Mouse (Mus musculus): ENCODE data around the gene Maf. TPM values are rescaled to one million over a fixed set of nuclear protein-coding genes. Genes with fewer than 3 reads are reported as not detected.

Maf gene
- polyA plus RNA-seq, 1 experiment from 2014 or later: 283 TPM

- peaks cover 27% of the 10 kb centered on the region; the same call in 1 of the 2 replicates for H3K79me2 ChIP-seq (ENCODE audit: inconsistent target)
- 91% methylated on average over 7 of the region's 7 CpGs for WGBS (ENCODE audit: missing documents)
- H3K27ac ChIP-seq: no peak overlapping the region
- H3K4me3 ChIP-seq (ENCODE audit: inconsistent target): no peak overlapping the region
- peaks cover 29% of the 10 kb centered on the region for H3K36me3 ChIP-seq (ENCODE audit: inconsistent target)
Measured at GRCm38 (mm10) chr8:115683309-115683708, 24.3 kb downstream of the Maf start.

GRCm38 (mm10) chr8:115679539-115679938 is 28.1 kb downstream of the Maf start:
- no peak overlapping the region for H3K4me3 ChIP-seq (ENCODE audit: inconsistent target)
- peaks cover 14% of the 10 kb centered on the region for H3K36me3 ChIP-seq (ENCODE audit: inconsistent target)
- 90% methylated on average over 4 of the region's 7 CpGs for whole genome bisulfite sequencing (ENCODE audit: missing documents)
- H3K27ac ChIP-seq: no peak overlapping the region
- H3K79me2 ChIP-seq (ENCODE audit: inconsistent target): no peaks in the 10 kb centered on the region

GRCm38 (mm10) chr8:115664866-115665265 is 42.7 kb downstream of the Maf start:
- Histone ChIP-seq H3K36me3 (ENCODE audit: inconsistent target) (no peaks in the 10 kb centered on the region), H3K4me3 (ENCODE audit: inconsistent target) (no peak overlapping the region), H3K79me2 (ENCODE audit: inconsistent target) (no peaks in the 10 kb centered on the region), H3K27ac (no peak overlapping the region)
- 100% methylated on average over 2 of the region's 2 CpGs for WGBS (ENCODE audit: missing documents)

GRCm38 (mm10) chr8:115650110-115650521 is 57.5 kb downstream of the Maf start:
- no peaks in the 10 kb centered on the region for H3K79me2 ChIP-seq (ENCODE audit: inconsistent target)
- peak overlapping the region; percentile 98 for H3K27ac ChIP-seq
- H3K4me3 ChIP-seq (ENCODE audit: inconsistent target): no peak overlapping the region
- H3K36me3 ChIP-seq (ENCODE audit: inconsistent target): no peaks in the 10 kb centered on the region
- WGBS (ENCODE audit: missing documents): 10% methylated on average over 3 of the region's 3 CpGs

- Histone ChIP-seq H3K79me2 (ENCODE audit: inconsistent target) (no peaks in the 10 kb centered on the region), H3K36me3 (ENCODE audit: inconsistent target) (no peaks in the 10 kb centered on the region), H3K4me3 (ENCODE audit: inconsistent target) (no peak overlapping the region), H3K27ac (no peak overlapping the region)
- 100% methylated on average over 1 of the region's 1 CpGs for WGBS (ENCODE audit: missing documents)
Measured at GRCm38 (mm10) chr8:115645139-115645538, 62.5 kb downstream of the Maf start.

- no peak overlapping the region for H3K4me3 ChIP-seq (ENCODE audit: inconsistent target)
- 99% methylated on average over 5 of the region's 5 CpGs for WGBS (ENCODE audit: missing documents)
- H3K36me3 ChIP-seq (ENCODE audit: inconsistent target): no peaks in the 10 kb centered on the region
- H3K27ac ChIP-seq: no peak overlapping the region
- H3K79me2 ChIP-seq (ENCODE audit: inconsistent target): no peaks in the 10 kb centered on the region
Measured at GRCm38 (mm10) chr8:115641936-115642335, 65.7 kb downstream of the Maf start.

- WGBS (ENCODE audit: missing documents): 96% methylated on average over 5 of the region's 5 CpGs
- Histone ChIP-seq H3K4me3 (ENCODE audit: inconsistent target) (no peak overlapping the region), H3K36me3 (ENCODE audit: inconsistent target) (no peaks in the 10 kb centered on the region), H3K27ac (no peak overlapping the region), H3K79me2 (ENCODE audit: inconsistent target) (no peaks in the 10 kb centered on the region)
Measured at GRCm38 (mm10) chr8:115639951-115640350, 67.6 kb downstream of the Maf start.

- Histone ChIP-seq H3K4me3 (ENCODE audit: inconsistent target) (no peak overlapping the region), H3K27ac (no peak overlapping the region), H3K79me2 (ENCODE audit: inconsistent target) (no peaks in the 10 kb centered on the region), H3K36me3 (ENCODE audit: inconsistent target) (no peaks in the 10 kb centered on the region)
- 96% methylated on average over 6 of the region's 6 CpGs for WGBS (ENCODE audit: missing documents)
Measured at GRCm38 (mm10) chr8:115636751-115637150, 70.8 kb downstream of the Maf start.

Data from macrophage (primary cell).